Mouse (Mus musculus) heart, adult 9 months (tissue): ENCODE results near the gene Ints11.
A peak's percentile ranks its signal among the peaks of the same experiment; 100 is the strongest.

Experiments used
- DNase-seq, 2 experiments: peaks; one replicate each; pipeline ENCODE4 v3.0.0; 2022; ENCODE audit warnings: low spot score in 2 of 2

The Ints11 gene

GRCm38 (mm10) chr4:155869317-155870033, at the start of gene Ints11, which contains the start of gene Cptp:
Gene Ints11 (plus strand): TSS chr4:155869546.
Gene Cptp (minus strand): TSS chr4:155869440.
- peak; percentile 97 to 98 for DNase-seq

- DNase-seq = no peak
Observed at GRCm38 (mm10) chr4:155821025-155821424, 48.3 kb upstream of the Ints11 start.

- no peak for DNase-seq
Observed at GRCm38 (mm10) chr4:155823443-155823842, 45.9 kb upstream of the Ints11 start.

- no peak for DNase-seq
Observed at GRCm38 (mm10) chr4:155829866-155830265, 39.5 kb upstream of the Ints11 start.

- DNase-seq = no peak
Observed at GRCm38 (mm10) chr4:155830596-155830995, 38.8 kb upstream of the Ints11 start.

GRCm38 (mm10) chr4:155831205-155831766, 38.1 kb upstream of the Ints11 start, which contains the start of gene Aurkaip1:
Gene Aurkaip1 (plus strand): TSS chr4:155831272.
- DNase-seq = peak; percentile 89 to 94

GRCm38 (mm10) chr4:155831831-155832230, 37.5 kb upstream of the Ints11 start:
- no peak for DNase-seq

- no peak for DNase-seq
Observed at GRCm38 (mm10) chr4:155832321-155832720, 37.0 kb upstream of the Ints11 start.

- DNase-seq = no peak
Observed at GRCm38 (mm10) chr4:155833234-155833633, 36.1 kb upstream of the Ints11 start.

- peak; percentile 84 to 88 for DNase-seq
Observed at GRCm38 (mm10) chr4:155833836-155834235, 35.5 kb upstream of the Ints11 start.

GRCm38 (mm10) chr4:155837404-155838010, 31.8 kb upstream of the Ints11 start:
- peak; percentile 79 to 80 for DNase-seq

GRCm38 (mm10) chr4:155838187-155839153, 30.9 kb upstream of the Ints11 start:
- DNase-seq = peak; percentile 67 to 71

- DNase-seq = peak; percentile 93 to 96
Observed at GRCm38 (mm10) chr4:155839483-155839910, 29.8 kb upstream of the Ints11 start, which contains the start of gene Mxra8. Gene Mxra8 (plus strand): TSS chr4:155839680.

- no peak for DNase-seq
Observed at GRCm38 (mm10) chr4:155840076-155841002, 29.0 kb upstream of the Ints11 start.

GRCm38 (mm10) chr4:155841003-155841454, 28.3 kb upstream of the Ints11 start:
- peak; percentile 69 to 70 for DNase-seq

GRCm38 (mm10) chr4:155841651-155842270, 27.6 kb upstream of the Ints11 start:
- DNase-seq = no peak

GRCm38 (mm10) chr4:155843231-155843630, 26.1 kb upstream of the Ints11 start:
- DNase-seq = no peak

GRCm38 (mm10) chr4:155846871-155847578, 22.3 kb upstream of the Ints11 start, which contains the start of gene Dvl1:
Gene Dvl1 (plus strand): TSS chr4:155847402.
- peak; percentile 90 to 92 for DNase-seq
